Mouse (Mus musculus): ENCODE data around the gene Rab21. TPM values are rescaled to one million over a fixed set of nuclear protein-coding genes. Genes with fewer than 3 reads are reported as not detected.

The Rab21 gene
- 40.8 and 41.1 TPM in 2 replicates for polyA plus RNA-seq (2012; rRNA removed)

- Histone ChIP-seq H3K4me3 (ENCODE audit: insufficient read depth, low read length) (peak within 1 kb of the TSS; percentile 51), H3K4me1 (ENCODE audit: control insufficient read depth, insufficient read depth, low read length) (peaks cover 4% of the 10 kb centered on the region), H3K27ac (ENCODE audit: insufficient read depth, low read length) (peak within 1 kb of the TSS; percentile 89)
- peak; percentile 99 for TF ChIP-seq POLR2A (IDR thresholded peaks at IDR 0.05; ENCODE audit: extremely low read depth, insufficient read depth, low read length)
- no peak for TF ChIP-seq CTCF (IDR thresholded peaks at IDR 0.05; ENCODE audit: extremely low read depth, insufficient read depth, low read length)
Measured at GRCm38 (mm10) chr10:115315473-115316171, at the start of gene Rab21. Gene Rab21, minus strand, starts transcription at chr10:115315594.

GRCm38 (mm10) chr10:115363151-115363550 lies 47.8 kb upstream of the Rab21 start:
- no peak overlapping the region; the same call in 1 of the 2 replicates for H3K4me3 ChIP-seq (ENCODE audit: insufficient read depth, low read length)
- no peak overlapping the region for H3K27ac ChIP-seq (ENCODE audit: insufficient read depth, low read length)
- TF ChIP-seq CTCF (IDR thresholded peaks at IDR 0.05; ENCODE audit: extremely low read depth, insufficient read depth, low read length) (no peak), POLR2A (IDR thresholded peaks at IDR 0.05; ENCODE audit: extremely low read depth, insufficient read depth, low read length) (no peak)
- H3K4me1 ChIP-seq (ENCODE audit: control insufficient read depth, insufficient read depth, low read length): peaks cover 2% of the 10 kb centered on the region

- TF ChIP-seq CTCF (IDR thresholded peaks at IDR 0.05; ENCODE audit: extremely low read depth, insufficient read depth, low read length): no peak
- no peak for TF ChIP-seq POLR2A (IDR thresholded peaks at IDR 0.05; ENCODE audit: extremely low read depth, insufficient read depth, low read length)
- Histone ChIP-seq H3K4me1 (ENCODE audit: control insufficient read depth, insufficient read depth, low read length) (peaks cover 2% of the 10 kb centered on the region), H3K4me3 (ENCODE audit: insufficient read depth, low read length) (peak overlapping the region; percentile 92), H3K27ac (ENCODE audit: insufficient read depth, low read length) (no peak overlapping the region)
Measured at GRCm38 (mm10) chr10:115362623-115362964, 47.2 kb upstream of the Rab21 start.

GRCm38 (mm10) chr10:115361840-115362622 lies 46.6 kb upstream of the Rab21 start, which contains the start of gene Tmem19:
Gene Tmem19, minus strand, starts transcription at chr10:115362501.
- peak; percentile 90 for TF ChIP-seq POLR2A (IDR thresholded peaks at IDR 0.05; ENCODE audit: extremely low read depth, insufficient read depth, low read length)
- no peak for TF ChIP-seq CTCF (IDR thresholded peaks at IDR 0.05; ENCODE audit: extremely low read depth, insufficient read depth, low read length)
- Histone ChIP-seq H3K4me3 (ENCODE audit: insufficient read depth, low read length) (peak within 1 kb of the TSS; percentile 92), H3K27ac (ENCODE audit: insufficient read depth, low read length) (peak within 1 kb of the TSS; percentile 16; the same call in 1 of the 2 replicates)

GRCm38 (mm10) chr10:115359066-115359465 lies 43.7 kb upstream of the Rab21 start:
- TF ChIP-seq POLR2A (IDR thresholded peaks at IDR 0.05; ENCODE audit: extremely low read depth, insufficient read depth, low read length) (no peak), CTCF (IDR thresholded peaks at IDR 0.05; ENCODE audit: extremely low read depth, insufficient read depth, low read length) (no peak)
- Histone ChIP-seq H3K27ac (ENCODE audit: insufficient read depth, low read length) (no peak overlapping the region), H3K4me1 (ENCODE audit: control insufficient read depth, insufficient read depth, low read length) (peaks cover 2% of the 10 kb centered on the region), H3K4me3 (ENCODE audit: insufficient read depth, low read length) (no peak overlapping the region)

More at GRCm38 (mm10) chr10:115361840-115362622, 46.6 kb upstream of the Rab21 start, which contains the start of gene Tmem19:
- peaks cover 2% of the 10 kb centered on the region for H3K4me1 ChIP-seq (ENCODE audit: control insufficient read depth, insufficient read depth, low read length)

- no peak overlapping the region for H3K4me3 ChIP-seq (ENCODE audit: insufficient read depth, low read length)
- no peak for TF ChIP-seq CTCF (IDR thresholded peaks at IDR 0.05; ENCODE audit: extremely low read depth, insufficient read depth, low read length)
- TF ChIP-seq POLR2A (IDR thresholded peaks at IDR 0.05; ENCODE audit: extremely low read depth, insufficient read depth, low read length): no peak
- H3K4me1 ChIP-seq (ENCODE audit: control insufficient read depth, insufficient read depth, low read length): peaks cover 2% of the 10 kb centered on the region
- H3K27ac ChIP-seq (ENCODE audit: insufficient read depth, low read length): no peak overlapping the region
Measured at GRCm38 (mm10) chr10:115358216-115358919, 43.0 kb upstream of the Rab21 start.

- TF ChIP-seq POLR2A (IDR thresholded peaks at IDR 0.05; ENCODE audit: extremely low read depth, insufficient read depth, low read length): no peak
- TF ChIP-seq CTCF (IDR thresholded peaks at IDR 0.05; ENCODE audit: extremely low read depth, insufficient read depth, low read length): no peak
- no peak overlapping the region for H3K27ac ChIP-seq (ENCODE audit: insufficient read depth, low read length)
- H3K4me3 ChIP-seq (ENCODE audit: insufficient read depth, low read length): no peak overlapping the region
- H3K4me1 ChIP-seq (ENCODE audit: control insufficient read depth, insufficient read depth, low read length): peaks cover 1% of the 10 kb centered on the region
Measured at GRCm38 (mm10) chr10:115356106-115356505, 40.7 kb upstream of the Rab21 start.

GRCm38 (mm10) chr10:115355016-115355415 lies 39.6 kb upstream of the Rab21 start:
- Histone ChIP-seq H3K4me1 (ENCODE audit: control insufficient read depth, insufficient read depth, low read length) (no peaks in the 10 kb centered on the region), H3K4me3 (ENCODE audit: insufficient read depth, low read length) (no peak overlapping the region), H3K27ac (ENCODE audit: insufficient read depth, low read length) (no peak overlapping the region)
- TF ChIP-seq POLR2A (IDR thresholded peaks at IDR 0.05; ENCODE audit: extremely low read depth, insufficient read depth, low read length): no peak
- TF ChIP-seq CTCF (IDR thresholded peaks at IDR 0.05; ENCODE audit: extremely low read depth, insufficient read depth, low read length): no peak

GRCm38 (mm10) chr10:115354553-115354952 lies 39.2 kb upstream of the Rab21 start:
- H3K4me1 ChIP-seq (ENCODE audit: control insufficient read depth, insufficient read depth, low read length): no peaks in the 10 kb centered on the region
- H3K4me3 ChIP-seq (ENCODE audit: insufficient read depth, low read length): no peak overlapping the region
- H3K27ac ChIP-seq (ENCODE audit: insufficient read depth, low read length): no peak overlapping the region
- TF ChIP-seq CTCF (IDR thresholded peaks at IDR 0.05; ENCODE audit: extremely low read depth, insufficient read depth, low read length): no peak
- TF ChIP-seq POLR2A (IDR thresholded peaks at IDR 0.05; ENCODE audit: extremely low read depth, insufficient read depth, low read length): no peak

Data from cortical plate, adult 2 months (tissue).